19 mouse cellular contexts compared by ENCODE assay signal in genomic region chr15:25187881-25188326, GRCm38 (mm10).
DNase-seq lines count a peak whose midpoint lies in the region; ATAC-seq lines count a peak whose summit lies in the region.
"Had no signal": no experiment of that assay in that cellular context is flagged by ENCODE, and none has a peak within 500 bp of the region (broad histone marks: within the 10 kb centered on the region; RNA-seq: fewer than 3 reads in every experiment).

No protein-coding gene starts in this region.

- no peak overlapping the region for H3K27ac ChIP-seq in forebrain, embryonic 13.5 days
- no peak overlapping the region for H3K27ac ChIP-seq in forebrain, embryonic 12.5 days
- no peak overlapping the region for H3K27ac ChIP-seq in neural tube, embryonic 14.5 days (ENCODE audit: low read depth, low read length)
- H3K27ac ChIP-seq: heart, embryonic 15.5 days; midbrain, embryonic 13.5 days had no signal

- peak; percentile 6 for DNase-seq in layer of hippocampus, adult 11-12 months (ENCODE audit: low spot score)
- DNase-seq in layer of hippocampus, postnatal 25 days (ENCODE audit: extremely low spot score in 1 of 2, low spot score in 1 of 2), result no peak
- peak; percentile 40 for DNase-seq in brain, adult 2 months (ENCODE audit: low read depth, low spot score)
- DNase-seq in frontal cortex, postnatal 14 days (ENCODE audit: low spot score in 2 of 2), result no peak
- DNase-seq in thymus, adult 18-20 months, result no peak
- DNase-seq: adrenal gland, postnatal 36 days; cerebellum, adult 9-10 months; gastrocnemius, postnatal 36 days; heart, postnatal 4 days; kidney, adult 8-10 months; kidney, postnatal 36 days; lung, postnatal 10 days; right cerebral cortex, postnatal 4 days had no signal

- ATAC-seq in forebrain, embryonic 13.5 days, result peak; percentile 58
- ATAC-seq in forebrain, embryonic 12.5 days (ENCODE audit: low FRiP score), result no peak
- ATAC-seq in neural tube, embryonic 14.5 days (ENCODE audit: low read depth), result peak; percentile 81
- ATAC-seq: midbrain, embryonic 13.5 days had no signal

- H3K9ac ChIP-seq in forebrain, embryonic 13.5 days, result no peak overlapping the region
- H3K9ac ChIP-seq in forebrain, embryonic 12.5 days, result no peak overlapping the region
- no peak overlapping the region for H3K9ac ChIP-seq in neural tube, embryonic 14.5 days (replicated peaks; ENCODE audit: low read depth, low read length)
- H3K9ac ChIP-seq: heart, embryonic 15.5 days; midbrain, embryonic 13.5 days had no signal

- H3K4me3 ChIP-seq in forebrain, embryonic 13.5 days, result no peak overlapping the region
- no peak overlapping the region for H3K4me3 ChIP-seq in forebrain, embryonic 12.5 days (replicated peaks)
- H3K4me3 ChIP-seq in neural tube, embryonic 14.5 days (ENCODE audit: low read depth, low read length), result no peak overlapping the region
- H3K4me3 ChIP-seq: heart, embryonic 15.5 days; midbrain, embryonic 13.5 days had no signal

- 49% methylated on average over 2 of the region's 2 CpGs for WGBS in forebrain, embryonic 13.5 days
- 50% methylated on average over 2 of the region's 2 CpGs for WGBS in forebrain, embryonic 12.5 days
- 10% methylated on average over 2 of the region's 2 CpGs for WGBS in neural tube, embryonic 14.5 days

- 0 out of 2 replicates have a peak, but pooled peaks cover 4% of the 10 kb centered on the region for H3K4me1 ChIP-seq in forebrain, embryonic 13.5 days
- H3K4me1 ChIP-seq in forebrain, embryonic 12.5 days, result 0 out of 2 replicates have a peak, but pooled peaks cover 3% of the 10 kb centered on the region
- H3K4me1 ChIP-seq in neural tube, embryonic 14.5 days (ENCODE audit: control insufficient read depth, insufficient read depth, low read length), result 0 out of 2 replicates have a peak, but pooled peaks cover 2% of the 10 kb centered on the region
- H3K4me1 ChIP-seq: heart, embryonic 15.5 days; midbrain, embryonic 13.5 days had no signal

- no peak overlapping the region for H3K4me2 ChIP-seq in forebrain, embryonic 13.5 days
- H3K4me2 ChIP-seq in forebrain, embryonic 12.5 days, result no peak overlapping the region
- H3K4me2 ChIP-seq in neural tube, embryonic 14.5 days (ENCODE audit: low read depth, low read length), result no peak overlapping the region
- H3K4me2 ChIP-seq: heart, embryonic 15.5 days; midbrain, embryonic 13.5 days had no signal

- H3K9me3 ChIP-seq in forebrain, embryonic 13.5 days (replicated peaks), result no peaks in the 10 kb centered on the region
- no peaks in the 10 kb centered on the region for H3K9me3 ChIP-seq in forebrain, embryonic 12.5 days
- H3K9me3 ChIP-seq in neural tube, embryonic 14.5 days (ENCODE audit: control insufficient read depth, low read length), result no peaks in the 10 kb centered on the region
- H3K9me3 ChIP-seq: heart, embryonic 15.5 days; midbrain, embryonic 13.5 days had no signal

- no peaks in the 10 kb centered on the region for H3K27me3 ChIP-seq in forebrain, embryonic 13.5 days
- no peaks in the 10 kb centered on the region for H3K27me3 ChIP-seq in forebrain, embryonic 12.5 days
- H3K27me3 ChIP-seq in neural tube, embryonic 14.5 days (ENCODE audit: control insufficient read depth, insufficient read depth, low read length), result no peaks in the 10 kb centered on the region
- H3K27me3 ChIP-seq: CH12.LX; heart, embryonic 15.5 days; midbrain, embryonic 13.5 days had no signal

- no peaks in the 10 kb centered on the region for H3K36me3 ChIP-seq in forebrain, embryonic 13.5 days (ENCODE audit: poor library complexity, severe bottlenecking)
- H3K36me3 ChIP-seq in forebrain, embryonic 12.5 days (replicated peaks), result no peaks in the 10 kb centered on the region
- H3K36me3 ChIP-seq in neural tube, embryonic 14.5 days (ENCODE audit: control insufficient read depth, insufficient read depth, low read length), result no peaks in the 10 kb centered on the region
- H3K36me3 ChIP-seq: heart, embryonic 15.5 days; midbrain, embryonic 13.5 days had no signal

Comparison
In these comparisons a context has a peak if more than half of its experiments do, and no peak if none do; other contexts are left out.
1. DNase-seq: peak in layer of hippocampus, adult 11-12 months (single experiment) and brain, adult 2 months (single experiment); none in layer of hippocampus, postnatal 25 days (0 of 2), frontal cortex, postnatal 14 days (0 of 2) and thymus, adult 18-20 months (0 of 2).